Comparison of ENCODE assay signal across 7 mouse cellular contexts in genomic region chr2:170520321-170520971, GRCm38 (mm10). TPM values are rescaled to one million over a fixed set of nuclear protein-coding genes. Genes with fewer than 3 reads are reported as not detected.
DNase-seq lines count a peak whose midpoint lies in the region; ATAC-seq lines count a peak whose summit lies in the region.

No protein-coding gene starts in this region.

- H3K27ac ChIP-seq in forebrain, embryonic 16.5 days (ENCODE audit: low read length) = no peak overlapping the region
- H3K27ac ChIP-seq in lung, embryonic 16.5 days (ENCODE audit: low read length) = no peak overlapping the region

- no peaks in the 10 kb centered on the region for H3K4me1 ChIP-seq in forebrain, embryonic 16.5 days (replicated peaks; ENCODE audit: control insufficient read depth, insufficient read depth, low read length)
- no peaks in the 10 kb centered on the region for H3K4me1 ChIP-seq in lung, embryonic 16.5 days (replicated peaks; ENCODE audit: control insufficient read depth, insufficient read depth, low read length)

- peaks cover 15% of the 10 kb centered on the region for H3K36me3 ChIP-seq in forebrain, embryonic 16.5 days (ENCODE audit: control insufficient read depth, insufficient read depth)
- peaks cover 28% of the 10 kb centered on the region for H3K36me3 ChIP-seq in lung, embryonic 16.5 days (ENCODE audit: control insufficient read depth, insufficient read depth, low read length)

- H3K27me3 ChIP-seq in forebrain, embryonic 16.5 days (replicated peaks; ENCODE audit: control insufficient read depth, insufficient read depth, low read length) = no peaks in the 10 kb centered on the region
- H3K27me3 ChIP-seq in lung, embryonic 16.5 days (ENCODE audit: control insufficient read depth, insufficient read depth, low read depth, low read length) = no peaks in the 10 kb centered on the region

- H3K9me3 ChIP-seq in forebrain, embryonic 16.5 days (ENCODE audit: control insufficient read depth, low read length) = no peaks in the 10 kb centered on the region
- H3K9me3 ChIP-seq in lung, embryonic 16.5 days (ENCODE audit: control insufficient read depth, low read length) = no peaks in the 10 kb centered on the region

- ATAC-seq in forebrain, embryonic 16.5 days = peak; percentile 70
- peak; percentile 69 for ATAC-seq in lung, embryonic 16.5 days (ENCODE audit: low read depth)

- H3K9ac ChIP-seq in forebrain, embryonic 16.5 days (replicated peaks; ENCODE audit: low read depth, low read length) = no peak overlapping the region
- H3K9ac ChIP-seq in lung, embryonic 16.5 days (ENCODE audit: low read length) = no peak overlapping the region

- 2% methylated on average over 5 of the region's 7 CpGs for WGBS in forebrain, embryonic 16.5 days
- WGBS in lung, embryonic 16.5 days = 9% methylated on average over 7 of the region's 7 CpGs

- H3K4me2 ChIP-seq in forebrain, embryonic 16.5 days (ENCODE audit: low read length) = no peak overlapping the region
- no peak overlapping the region for H3K4me2 ChIP-seq in lung, embryonic 16.5 days (ENCODE audit: low read depth, low read length)

- H3K4me3 ChIP-seq in forebrain, embryonic 16.5 days (replicated peaks; ENCODE audit: low read length) = no peak overlapping the region
- H3K4me3 ChIP-seq in lung, embryonic 16.5 days (ENCODE audit: low read length) = no peak overlapping the region

- DNase-seq in 3T3-L1 (ENCODE audit: low read depth, low spot score) = peak; percentile 79
- DNase-seq in A20 (ENCODE audit: low read depth, low spot score) = peak; percentile 66
- peak; percentile 80 for DNase-seq in brain, adult 2 months (ENCODE audit: low read depth, low spot score)
- DNase-seq in kidney, postnatal 10 days = peak; percentile 79
- DNase-seq in right cerebral cortex, postnatal 10 days (ENCODE audit: low spot score in 2 of 2) = peak; percentile 73 to 81

RNA-seq across cellular contexts. Expression of gene Cyp24a1, which starts 23.5 kb away (rescaled TPM):
- 0.11 TPM in 1 of 2 replicates, not detected in the other for polyA plus RNA-seq in forebrain, embryonic 16.5 days (2015; fragmentation: Nextera tagmentation; extraction: Ambion mirVana)
- polyA plus RNA-seq in lung, embryonic 16.5 days (2015; fragmentation: Nextera tagmentation; extraction: Ambion mirVana) = not detected in 2 replicates

RNA-seq across cellular contexts. Expression of gene Pfdn4, which starts 24.2 kb away (rescaled TPM):
- polyA plus RNA-seq in forebrain, embryonic 16.5 days (2015; fragmentation: Nextera tagmentation; extraction: Ambion mirVana) = 116 and 120 TPM in 2 replicates
- 69.2 and 77.2 TPM in 2 replicates for polyA plus RNA-seq in lung, embryonic 16.5 days (2015; fragmentation: Nextera tagmentation; extraction: Ambion mirVana)
